Mouse (Mus musculus) heart, embryonic 16.5 days (tissue): ENCODE measurements around the gene Slc16a11. TPM values are rescaled to one million over a fixed set of nuclear protein-coding genes. Genes with fewer than 3 reads are reported as not detected.

ENCODE experiments used
- ATAC-seq: fragments of 200-750 bp; cut with Nextera tagmentation; replicated peaks from 2 replicates; pipeline ENCODE4 v1.8.0; 2017; ENCODE audit warnings: moderate number of reproducible peaks; ENCODE audit not compliant: insufficient read depth, low FRiP score; ENCODE audit errors: extremely low read depth
- H3K27ac ChIP-seq: fragments of 300-500 bp; sonication (generic); 2 replicates; pipeline ENCODE4 v1.5.1; 2014; ENCODE audit warnings: mild to moderate bottlenecking, low read length, control low read depth, moderate library complexity
- H3K27me3 ChIP-seq: fragments of 300-500 bp; sonication (generic); 2 replicates; pipeline ENCODE4 v1.6.1; 2014; ENCODE audit warnings: low read length, mixed read lengths; ENCODE audit not compliant: control insufficient read depth, insufficient read depth
- H3K36me3 ChIP-seq: fragments of 300-500 bp; sonication (generic); 2 replicates; pipeline ENCODE4 v1.6.1; 2014; ENCODE audit not compliant: control insufficient read depth, insufficient read depth
- H3K4me1 ChIP-seq: fragments of 300-500 bp; sonication (generic); 2 replicates; pipeline ENCODE4 v1.6.1; 2014; ENCODE audit warnings: low read length, mixed read lengths; ENCODE audit not compliant: control insufficient read depth, insufficient read depth
- H3K4me2 ChIP-seq: fragments of 300-500 bp; sonication (generic); 2 replicates; pipeline ENCODE4 v1.6.1; 2014; ENCODE audit warnings: low read depth, mild to moderate bottlenecking, control low read depth, low read length
- H3K4me3 ChIP-seq: fragments of 300-500 bp; sonication (generic); 2 replicates; pipeline ENCODE4 v1.5.1; 2014; ENCODE audit warnings: mild to moderate bottlenecking, control low read depth, low read length
- H3K9ac ChIP-seq: fragments of 300-500 bp; sonication (generic); 2 replicates; pipeline ENCODE4 v1.6.1; 2014; ENCODE audit warnings: low read length, control low read depth
- H3K9me3 ChIP-seq: fragments of 300-500 bp; sonication (generic); replicated peaks from 2 replicates; pipeline ENCODE4 v1.6.1; 2016; ENCODE audit warnings: low read length; ENCODE audit not compliant: control insufficient read depth
- WGBS: fragments of 180-500 bp; shearing (Covaris S2); extraction: QIAGEN DNeasy Blood & Tissue Kit; methylation state at CpG from one replicate; pipeline ENCODE4 v1.1.7; 2014; 5-methylcytosine and 5-hydroxymethylcytosine counted together
- polyA plus RNA-seq: library from polyadenylated mRNA; unstranded; fragments of >200 nt; fragmentation: Nextera tagmentation; extraction: Ambion mirVana; gene quantifications from 2 replicates; pipeline ENCODE4 v1.2.1, GENCODE M21; 2015

The Slc16a11 gene
- polyA plus RNA-seq, 1 experiment from 2014 or later = 0.33 TPM

GRCm38 (mm10) chr11:70235254-70235900 lies 22.8 kb downstream of the Slc16a11 start:
- Histone ChIP-seq H3K27ac (no peak overlapping the region), H3K9ac (no peak overlapping the region)

GRCm38 (mm10) chr11:70236717-70237116 lies 24.2 kb downstream of the Slc16a11 start:
- H3K4me3 ChIP-seq = peak overlapping the region; percentile 98
- peak overlapping the region; percentile 95 for H3K4me2 ChIP-seq
- WGBS = 16% methylated on average over 7 of the region's 7 CpGs
- no peaks in the 10 kb centered on the region for H3K9me3 ChIP-seq
- H3K27ac ChIP-seq = peak overlapping the region; percentile 95
- no peak for ATAC-seq
- peaks cover 10% of the 10 kb centered on the region; the same call in 1 of the 2 replicates for H3K36me3 ChIP-seq
- peaks cover 29% of the 10 kb centered on the region for H3K4me1 ChIP-seq
- peak overlapping the region; percentile 94 for H3K9ac ChIP-seq
- H3K27me3 ChIP-seq = no peaks in the 10 kb centered on the region

More at GRCm38 (mm10) chr11:70235254-70235900, 22.8 kb downstream of the Slc16a11 start:
- H3K9me3 ChIP-seq = no peaks in the 10 kb centered on the region
- peaks cover 25% of the 10 kb centered on the region for H3K4me1 ChIP-seq
- no peak overlapping the region for H3K4me2 ChIP-seq
- no peak for ATAC-seq
- H3K4me3 ChIP-seq = no peak overlapping the region
- WGBS = 87% methylated on average over 12 of the region's 12 CpGs
- H3K36me3 ChIP-seq = peaks cover 10% of the 10 kb centered on the region; the same call in 1 of the 2 replicates
- H3K27me3 ChIP-seq = no peaks in the 10 kb centered on the region

GRCm38 (mm10) chr11:70237457-70238167 lies 25.1 kb downstream of the Slc16a11 start, which contains the start of gene 0610010K14Rik:
TSS of gene 0610010K14Rik (minus strand) at chr11:70237914.
- H3K9me3 ChIP-seq = no peaks in the 10 kb centered on the region
- H3K27ac ChIP-seq = peak within 1 kb of the TSS; percentile 95
- WGBS = under 1% methylated on average over 70 of the region's 70 CpGs
- peak; percentile 94 for ATAC-seq
- peaks cover 26% of the 10 kb centered on the region for H3K4me1 ChIP-seq
- H3K36me3 ChIP-seq = peaks cover 10% of the 10 kb centered on the region; the same call in 1 of the 2 replicates
- H3K27me3 ChIP-seq = no peaks in the 10 kb centered on the region
- H3K9ac ChIP-seq = peak within 1 kb of the TSS; percentile 94
- peak within 1 kb of the TSS; percentile 98 for H3K4me3 ChIP-seq
- peak within 1 kb of the TSS; percentile 95 for H3K4me2 ChIP-seq

GRCm38 (mm10) chr11:70238591-70239440 lies 26.3 kb downstream of the Slc16a11 start:
- Histone ChIP-seq H3K4me1 (peaks cover 26% of the 10 kb centered on the region), H3K36me3 (peaks cover 10% of the 10 kb centered on the region; the same call in 1 of the 2 replicates), H3K9me3 (no peaks in the 10 kb centered on the region), H3K27ac (peak overlapping the region; percentile 95), H3K27me3 (no peaks in the 10 kb centered on the region; the same call in 1 of the 2 replicates), H3K4me2 (peak overlapping the region; percentile 95), H3K9ac (peak overlapping the region; percentile 94), H3K4me3 (peak overlapping the region; percentile 98)
- WGBS = 10% methylated on average over 23 of the region's 23 CpGs
- ATAC-seq = no peak

- peaks cover 26% of the 10 kb centered on the region for H3K4me1 ChIP-seq
- peak within 1 kb of the TSS; percentile 98 for H3K4me3 ChIP-seq
- H3K27me3 ChIP-seq = peaks cover 2% of the 10 kb centered on the region; the same call in 1 of the 2 replicates
- peak within 1 kb of the TSS; percentile 95 for H3K4me2 ChIP-seq
- peak; percentile 15; the same call in 1 of the 2 replicates for ATAC-seq
- no peaks in the 10 kb centered on the region for H3K9me3 ChIP-seq
- peak within 1 kb of the TSS; percentile 95 for H3K27ac ChIP-seq
- peaks cover 10% of the 10 kb centered on the region; the same call in 1 of the 2 replicates for H3K36me3 ChIP-seq
- H3K9ac ChIP-seq = peak within 1 kb of the TSS; percentile 94
- WGBS = 1% methylated on average over 32 of the region's 35 CpGs
Measured at GRCm38 (mm10) chr11:70239541-70240279, 27.2 kb downstream of the Slc16a11 start, which contains the start of the genes Gm21988 and Rnasek. TSS of gene Gm21988 (minus strand) at chr11:70239830. TSS of gene Rnasek (minus strand) at chr11:70239842.

- Histone ChIP-seq H3K27me3 (peaks cover 5% of the 10 kb centered on the region; the same call in 1 of the 2 replicates), H3K36me3 (no peaks in the 10 kb centered on the region), H3K4me2 (no peak overlapping the region), H3K9ac (no peak overlapping the region), H3K4me1 (peaks cover 15% of the 10 kb centered on the region), H3K27ac (no peak overlapping the region), H3K4me3 (no peak overlapping the region), H3K9me3 (no peaks in the 10 kb centered on the region)
- ATAC-seq = no peak
- 63% methylated on average over 11 of the region's 11 CpGs for WGBS
Measured at GRCm38 (mm10) chr11:70242591-70242990, 30.0 kb downstream of the Slc16a11 start.

- H3K27me3 ChIP-seq = peaks cover 6% of the 10 kb centered on the region
- H3K36me3 ChIP-seq = no peaks in the 10 kb centered on the region
- no peak overlapping the region for H3K27ac ChIP-seq
- no peak overlapping the region for H3K4me3 ChIP-seq
- H3K4me1 ChIP-seq = no peaks in the 10 kb centered on the region
- no peak overlapping the region for H3K4me2 ChIP-seq
- no peak for ATAC-seq
- no peak overlapping the region for H3K9ac ChIP-seq
- no peaks in the 10 kb centered on the region for H3K9me3 ChIP-seq
- WGBS = 38% methylated on average over 9 of the region's 9 CpGs
Measured at GRCm38 (mm10) chr11:70247136-70247845, 34.7 kb downstream of the Slc16a11 start.
